Comparison of ENCODE assay signal across 7 mouse cellular contexts in the genomic region with DNA sequence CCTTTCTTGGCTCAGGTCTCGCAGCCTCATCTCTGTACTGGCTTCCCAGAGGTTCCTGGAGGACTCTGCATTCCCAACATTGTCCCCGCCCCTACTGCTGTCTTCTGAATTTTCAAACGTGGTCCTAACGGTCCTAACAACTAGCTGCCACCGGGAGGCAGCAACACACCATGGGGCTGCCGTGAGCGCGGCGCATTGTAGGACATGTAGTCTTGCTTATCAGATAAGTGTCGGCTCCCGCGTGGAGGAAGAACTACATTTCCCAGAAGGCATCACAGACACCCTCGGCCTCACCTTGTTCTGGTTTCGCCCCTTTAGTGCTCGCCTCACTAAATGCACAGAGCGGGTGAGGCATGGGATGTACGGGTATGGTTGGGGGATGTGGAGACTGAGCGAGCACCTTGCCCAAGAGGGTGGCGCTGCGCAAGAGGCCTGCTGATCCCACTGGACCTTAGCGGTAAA. TPM values are rescaled to one million over a fixed set of nuclear protein-coding genes. Genes with fewer than 3 reads are reported as not detected.
DNase-seq lines count a peak whose midpoint lies in the region; ATAC-seq lines count a peak whose summit lies in the region.

No protein-coding gene starts in this region.

- H3K4me3 ChIP-seq in intestine, embryonic 15.5 days (replicated peaks), result peak overlapping the region; percentile 49
- H3K4me3 ChIP-seq in midbrain, embryonic 10.5 days, result peak overlapping the region; percentile 60

- ATAC-seq in intestine, embryonic 15.5 days, result peak; percentile 98

- no peaks in the 10 kb centered on the region for H3K9me3 ChIP-seq in intestine, embryonic 15.5 days
- H3K9me3 ChIP-seq in midbrain, embryonic 10.5 days (replicated peaks), result no peaks in the 10 kb centered on the region

- peak overlapping the region; percentile 76 for H3K4me2 ChIP-seq in intestine, embryonic 15.5 days (replicated peaks)

- H3K36me3 ChIP-seq in intestine, embryonic 15.5 days, result no peaks in the 10 kb centered on the region
- no peaks in the 10 kb centered on the region for H3K36me3 ChIP-seq in midbrain, embryonic 10.5 days

- peak; percentile 92 for DNase-seq in adrenal gland, adult 2 months
- peak; percentile 91 for DNase-seq in embryo, embryonic 11.5 days (ENCODE audit: low read depth, low spot score)
- peak; percentile 85 to 87 for DNase-seq in gastrocnemius, postnatal 36 days
- DNase-seq in left cerebral cortex, postnatal 25 days (ENCODE audit: low spot score in 2 of 2), result peak; percentile 96 to 99
- DNase-seq in midbrain, embryonic 10.5 days (ENCODE audit: low spot score), result peak; percentile 92
- DNase-seq in right cerebral cortex, postnatal 4 days, result peak; percentile 85

- no peak overlapping the region for H3K27ac ChIP-seq in intestine, embryonic 15.5 days
- H3K27ac ChIP-seq in midbrain, embryonic 10.5 days (replicated peaks), result peak overlapping the region; percentile 84

- no peaks in the 10 kb centered on the region for H3K27me3 ChIP-seq in intestine, embryonic 15.5 days (replicated peaks)
- H3K27me3 ChIP-seq in midbrain, embryonic 10.5 days (ENCODE audit: low read depth, poor library complexity, severe bottlenecking), result no peaks in the 10 kb centered on the region

- H3K4me1 ChIP-seq in intestine, embryonic 15.5 days (replicated peaks), result 0 out of 2 replicates have a peak, but pooled peaks cover 3% of the 10 kb centered on the region
- 0 out of 2 replicates have a peak, but pooled peaks cover 3% of the 10 kb centered on the region for H3K4me1 ChIP-seq in midbrain, embryonic 10.5 days

- intact Hi-C loops in gastrocnemius, postnatal 36 days (cut with DNase I), result loop anchor here (2.0 kb wide), 2 partner anchors 59 to 119 kb away; a partner anchor contains a TSS
- intact Hi-C loops in left cerebral cortex, postnatal 25 days (cut with DNase I), result loop anchor here (1.0 to 2.0 kb wide), 2 partner anchors 49 to 59 kb away; no protein-coding TSS in a partner anchor

- peak overlapping the region; percentile 39 for H3K9ac ChIP-seq in intestine, embryonic 15.5 days

- WGBS in intestine, embryonic 15.5 days, result under 1% methylated on average over 21 of the region's 21 CpGs
- whole genome bisulfite sequencing in midbrain, embryonic 10.5 days, result under 1% methylated on average over 21 of the region's 21 CpGs

RNA-seq across cellular contexts. Expression of a gene that starts 11.0 kb away (rescaled TPM):
- 10 to 100 TPM in 1 of 2 experiments, 1 to 10 TPM in 1; 8.2 to 11.9 TPM for total RNA-seq in adrenal gland, adult 2 months (2021)
- 32.9 and 37.6 TPM in 2 replicates for polyA plus RNA-seq in adrenal gland, adult 2 months (2012; rRNA removed)
- 1 to 10 TPM; 2.9 to 3.2 TPM for total RNA-seq in gastrocnemius, postnatal 36 days (2021)
- 2.9 and 3.9 TPM in 2 replicates for polyA plus RNA-seq in intestine, embryonic 15.5 days (2015; fragmentation: Nextera tagmentation; extraction: Ambion mirVana)
- total RNA-seq in left cerebral cortex, postnatal 25 days (2021), result 10 to 100 TPM; 34.0 to 35.2 TPM
- 5.4 and 6.2 TPM in 2 replicates for polyA plus RNA-seq in midbrain, embryonic 10.5 days (2016; fragmentation: Nextera tagmentation; extraction: Ambion mirVana)

RNA-seq across cellular contexts. Expression of a gene that starts 40.0 kb away (rescaled TPM):
- 10 to 100 TPM; 34.7 to 41.9 TPM for total RNA-seq in adrenal gland, adult 2 months (2021)
- polyA plus RNA-seq in adrenal gland, adult 2 months (2012; rRNA removed), result 73.3 and 87.9 TPM in 2 replicates
- 1 to 10 TPM; 2.9 to 5.7 TPM for total RNA-seq in gastrocnemius, postnatal 36 days (2021)
- polyA plus RNA-seq in intestine, embryonic 15.5 days (2015; fragmentation: Nextera tagmentation; extraction: Ambion mirVana), result 49.8 and 63.7 TPM in 2 replicates
- total RNA-seq in left cerebral cortex, postnatal 25 days (2021), result 10 to 100 TPM; 28.7 to 29.8 TPM
- polyA plus RNA-seq in midbrain, embryonic 10.5 days (2016; fragmentation: Nextera tagmentation; extraction: Ambion mirVana), result 15.7 and 19.6 TPM in 2 replicates

RNA-seq across cellular contexts. Expression of a gene that starts 46.1 kb away (rescaled TPM):
- total RNA-seq in adrenal gland, adult 2 months (2021), result 1 to 10 TPM; 1.2 to 2.0 TPM
- 6.3 and 7.9 TPM in 2 replicates for polyA plus RNA-seq in adrenal gland, adult 2 months (2012; rRNA removed)
- under 1 TPM in 1 of 2 experiments, not detected in 1; 0.86 TPM for total RNA-seq in gastrocnemius, postnatal 36 days (2021)
- polyA plus RNA-seq in intestine, embryonic 15.5 days (2015; fragmentation: Nextera tagmentation; extraction: Ambion mirVana), result 2.2 and 2.5 TPM in 2 replicates
- total RNA-seq in left cerebral cortex, postnatal 25 days (2021), result 1 to 10 TPM in 1 of 2 experiments, not detected in 1; 1.2 TPM
- 0.35 TPM in 1 of 2 replicates, not detected in the other for polyA plus RNA-seq in midbrain, embryonic 10.5 days (2016; fragmentation: Nextera tagmentation; extraction: Ambion mirVana)

RNA-seq across cellular contexts. Expression of a gene that starts 48.0 kb away (rescaled TPM):
- 1 to 10 TPM; 1.1 to 1.3 TPM for total RNA-seq in adrenal gland, adult 2 months (2021)
- polyA plus RNA-seq in adrenal gland, adult 2 months (2012; rRNA removed), result 3.7 and 4.1 TPM in 2 replicates
- total RNA-seq in gastrocnemius, postnatal 36 days (2021), result under 1 TPM; 0.12 to 0.20 TPM
- polyA plus RNA-seq in intestine, embryonic 15.5 days (2015; fragmentation: Nextera tagmentation; extraction: Ambion mirVana), result 2.1 and 2.4 TPM in 2 replicates
- 1 to 10 TPM; 2.6 to 2.7 TPM for total RNA-seq in left cerebral cortex, postnatal 25 days (2021)
- 1.4 and 1.5 TPM in 2 replicates for polyA plus RNA-seq in midbrain, embryonic 10.5 days (2016; fragmentation: Nextera tagmentation; extraction: Ambion mirVana)

RNA-seq across cellular contexts. Expression of a gene that starts 49.8 kb away (rescaled TPM):
- total RNA-seq in adrenal gland, adult 2 months (2021), result 10 to 100 TPM in 1 of 2 experiments, 1 to 10 TPM in 1; 9.1 to 18.7 TPM
- 52.4 and 74.3 TPM in 2 replicates for polyA plus RNA-seq in adrenal gland, adult 2 months (2012; rRNA removed)
- 1 to 10 TPM; 6.9 to 7.3 TPM for total RNA-seq in gastrocnemius, postnatal 36 days (2021)
- 15.5 and 18.0 TPM in 2 replicates for polyA plus RNA-seq in intestine, embryonic 15.5 days (2015; fragmentation: Nextera tagmentation; extraction: Ambion mirVana)
- total RNA-seq in left cerebral cortex, postnatal 25 days (2021), result 1 to 10 TPM; 7.2 to 7.8 TPM
- polyA plus RNA-seq in midbrain, embryonic 10.5 days (2016; fragmentation: Nextera tagmentation; extraction: Ambion mirVana), result 19.3 and 22.5 TPM in 2 replicates

Comparison
In these comparisons a context has a peak if more than half of its experiments do, and no peak if none do; other contexts are left out.
1. RNA of a gene that starts 40.0 kb away (total RNA-seq): 34.7 to 41.9 TPM in adrenal gland, adult 2 months and 28.7 to 29.8 TPM in left cerebral cortex, postnatal 25 days; 2.9 to 5.7 TPM in gastrocnemius, postnatal 36 days; every median in the first group is over 4 times any median in the second.
2. Peak in every context shown above with its lines, with median percentiles within 50 percentile points of each other: DNase-seq.